Mouse (Mus musculus) C2C12 (cell line): ENCODE data around the gene Stard3.

Experiments
- CEBPB ChIP-seq: IDR thresholded peaks from one replicate; pipeline ENCODE4 v1.6.1; 2011; ENCODE audit warnings: low read depth, mild to moderate bottlenecking, control low read depth, moderate library complexity
- CTCF ChIP-seq: IDR thresholded peaks from one replicate; pipeline ENCODE4 v1.5.1; 2011; ENCODE audit not compliant: control insufficient read depth, insufficient read depth, insufficient read length
- MAX ChIP-seq: IDR thresholded peaks from one replicate; pipeline ENCODE4 v1.6.1; 2011; ENCODE audit warnings: mild to moderate bottlenecking, control low read depth
- USF1 ChIP-seq: IDR thresholded peaks from one replicate; pipeline ENCODE4 v1.6.1; 2011; ENCODE audit warnings: low read depth, mild to moderate bottlenecking, control low read depth, moderate library complexity

- TF ChIP-seq CTCF (no peak), USF1 (no peak), CEBPB (no peak), MAX (no peak)
Measured at GRCm38 (mm10) chr11:98400161-98400726, 42.1 kb downstream of the Stard3 start, which contains the start of gene Pgap3.
